Mouse (Mus musculus) monocyte, adult 2 months (primary cell): Measurements from ENCODE around the gene Gphb5.
"Not testable (repeated sequence)": the region's sequence is repeated elsewhere in the genome, so short reads cannot be mapped to it uniquely, and the experiment has no call there.

Source experiments
- DNase-seq, 2 experiments: peaks; one replicate each; pipeline ENCODE4 v3.0.0; 2022; ENCODE audit warnings: low spot score in 2 of 2, low read depth in 1 of 2

The Gphb5 gene

DNA sequence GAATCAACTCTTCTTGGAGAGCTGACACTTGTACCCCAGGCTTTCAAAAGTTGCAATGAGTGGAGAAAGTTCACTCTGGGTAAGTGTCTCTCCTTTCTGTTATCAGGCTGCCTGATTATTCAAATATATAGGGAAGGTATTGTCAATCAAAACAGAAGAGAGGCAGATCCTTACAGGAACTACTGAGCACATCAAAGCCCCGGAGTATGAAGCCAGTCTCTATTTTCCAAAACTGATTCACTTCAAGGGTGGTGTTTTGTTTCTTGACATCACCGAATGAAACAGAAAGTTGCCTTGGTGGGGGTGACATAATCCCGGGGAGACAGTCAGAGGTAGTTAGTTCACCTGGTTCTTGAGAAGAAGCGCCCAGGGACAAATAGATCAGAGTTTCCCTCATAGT, at the start of gene Gphb5:
Gene Gphb5, minus strand, starts transcription at position 101 of the 400 bp plus-strand sequence.
- DNase-seq: no peak

DNA sequence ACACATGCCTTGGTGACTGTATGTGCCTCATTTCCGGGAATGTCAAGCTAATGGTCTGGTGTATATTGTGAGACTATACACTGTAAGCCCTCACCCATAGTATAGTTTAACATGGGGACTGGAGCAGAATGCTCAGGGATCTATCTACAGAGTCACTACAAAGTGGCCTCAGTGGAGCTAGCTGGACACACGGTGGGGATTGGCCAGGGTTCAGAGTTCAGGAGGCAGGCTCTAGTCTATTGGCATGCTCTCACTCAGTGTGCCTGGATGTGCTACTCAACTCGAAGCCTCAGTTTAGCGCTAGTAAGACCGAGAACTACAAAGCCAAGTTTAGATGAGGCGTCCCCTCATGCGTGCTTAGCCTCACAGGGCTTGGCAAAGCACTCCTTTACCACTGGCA, 49.6 kb upstream of the Gphb5 start:
- no peak for DNase-seq

DNA sequence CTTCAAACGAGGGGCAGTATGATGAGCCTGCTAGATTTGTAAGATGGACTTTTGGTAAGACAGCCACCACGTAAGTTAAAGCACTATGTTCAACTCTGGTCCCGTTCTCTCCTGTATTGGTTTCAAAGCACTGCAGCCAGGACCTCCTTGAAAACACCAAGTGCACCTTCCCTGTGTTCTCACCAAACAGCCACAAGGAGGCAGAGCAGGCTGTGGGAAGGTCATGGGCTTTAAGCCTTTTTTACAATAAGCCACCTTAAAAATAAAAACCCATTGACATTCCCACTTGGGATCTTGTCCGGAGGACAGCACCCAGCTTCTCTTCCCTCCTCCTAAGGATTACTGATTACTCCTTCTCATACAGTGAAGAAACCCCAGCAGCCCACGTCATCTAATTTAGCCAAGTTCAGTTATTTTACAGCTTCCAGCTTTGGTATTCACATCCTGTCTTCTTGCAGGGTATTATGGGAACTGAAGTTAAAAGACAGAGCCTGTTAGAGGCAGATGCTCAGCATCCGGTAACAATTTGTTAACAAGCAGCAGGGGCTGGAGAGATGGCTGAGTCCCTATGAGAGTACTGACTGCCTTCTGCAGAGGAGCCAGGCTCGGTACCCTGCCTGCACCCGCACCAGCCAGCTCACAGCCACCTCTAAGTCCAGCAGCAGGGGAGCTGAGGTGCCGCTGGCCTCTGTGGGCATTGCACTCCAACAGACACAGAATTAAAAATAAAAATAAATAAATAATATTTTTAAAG, 47.6 kb upstream of the Gphb5 start:
- DNase-seq: no peak

- no peak for DNase-seq
Measured at GRCm38 (mm10) chr12:75460561-75460960, 44.0 kb upstream of the Gphb5 start.

DNA sequence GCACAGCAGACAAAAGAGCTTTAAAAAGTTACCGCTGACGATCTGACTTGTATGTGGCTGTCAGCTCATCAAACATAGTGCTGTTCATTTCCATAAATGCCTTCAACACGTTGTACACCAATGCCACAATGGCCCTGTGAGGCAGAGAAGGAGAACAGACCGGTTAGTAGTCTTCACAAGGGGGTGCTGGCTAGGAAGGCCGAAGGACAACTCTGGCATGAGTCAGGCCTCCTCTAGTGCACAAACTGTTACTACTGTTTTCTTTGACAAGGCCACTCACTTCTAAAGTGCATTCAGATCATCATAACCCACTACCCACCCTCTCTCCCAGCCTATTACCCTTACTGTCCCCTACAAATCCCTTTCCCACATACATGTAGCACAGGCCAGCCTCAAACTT, 43.1 kb upstream of the Gphb5 start:
- no peak for DNase-seq

DNA sequence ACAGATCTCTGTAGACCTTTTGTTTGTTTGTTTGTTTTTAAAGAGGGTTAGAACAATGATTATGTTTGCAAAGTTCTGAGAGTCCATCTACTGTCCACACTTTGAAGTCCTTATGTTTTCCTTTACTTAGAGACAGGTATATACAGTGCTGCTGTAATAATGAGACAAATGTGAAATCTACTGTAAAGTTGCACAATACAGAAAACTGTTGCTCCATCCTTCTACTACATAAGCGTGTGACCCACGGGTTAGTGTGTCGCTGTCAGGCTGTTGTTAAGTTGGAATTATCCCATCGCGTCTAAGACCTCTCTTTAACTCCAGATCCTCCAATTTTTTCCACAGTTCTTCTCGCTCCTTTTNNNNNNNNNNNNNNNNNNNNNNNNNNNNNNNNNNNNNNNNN, 36.9 kb upstream of the Gphb5 start:
- DNase-seq: no peak

- no peak for DNase-seq
Measured at GRCm38 (mm10) chr12:75453027-75453426, 36.4 kb upstream of the Gphb5 start.

DNA sequence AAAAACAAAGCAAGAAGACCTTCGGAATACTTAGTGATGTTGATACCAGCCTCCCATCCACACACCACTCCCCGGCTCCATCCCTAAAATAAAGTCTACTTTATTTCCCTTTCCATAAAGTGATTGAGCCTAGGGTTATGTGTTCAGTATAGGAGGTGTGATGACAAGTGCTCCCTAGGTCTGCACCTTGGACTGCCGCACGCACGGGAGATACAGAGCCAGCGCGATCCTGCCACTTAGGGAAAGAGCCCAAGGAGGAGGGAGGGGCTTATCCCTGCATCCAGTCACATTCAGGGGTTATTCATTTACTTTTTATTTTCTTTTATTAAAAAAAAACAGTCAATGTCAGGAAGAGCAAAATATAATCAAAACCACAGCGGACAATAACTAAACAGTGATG, 34.0 kb upstream of the Gphb5 start:
- DNase-seq: no peak

DNA sequence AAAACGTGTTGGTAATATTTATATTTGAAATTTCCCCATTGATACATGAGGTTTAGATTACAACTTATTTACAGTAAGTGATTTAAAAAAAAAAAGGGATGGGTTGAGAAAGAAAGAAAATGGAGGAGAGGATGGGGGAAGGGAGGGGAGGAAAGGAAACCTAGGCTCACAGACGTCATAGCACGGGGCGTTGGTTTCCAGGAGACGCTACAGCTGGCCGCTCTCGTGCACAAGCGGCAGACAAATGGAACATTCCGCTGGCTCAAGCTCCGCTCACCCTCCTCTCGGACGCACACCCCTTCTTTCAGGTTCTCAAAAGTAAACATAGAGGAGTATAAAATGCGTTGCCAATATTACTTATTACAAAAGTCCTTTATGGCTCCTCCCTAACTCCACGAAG, 33.4 kb upstream of the Gphb5 start:
- DNase-seq: no peak

- DNase-seq: no peak
Measured at GRCm38 (mm10) chr12:75449475-75449966, 32.9 kb upstream of the Gphb5 start.

GRCm38 (mm10) chr12:75448921-75449320, 32.3 kb upstream of the Gphb5 start:
- DNase-seq: peak; percentile 42 to 45

DNA sequence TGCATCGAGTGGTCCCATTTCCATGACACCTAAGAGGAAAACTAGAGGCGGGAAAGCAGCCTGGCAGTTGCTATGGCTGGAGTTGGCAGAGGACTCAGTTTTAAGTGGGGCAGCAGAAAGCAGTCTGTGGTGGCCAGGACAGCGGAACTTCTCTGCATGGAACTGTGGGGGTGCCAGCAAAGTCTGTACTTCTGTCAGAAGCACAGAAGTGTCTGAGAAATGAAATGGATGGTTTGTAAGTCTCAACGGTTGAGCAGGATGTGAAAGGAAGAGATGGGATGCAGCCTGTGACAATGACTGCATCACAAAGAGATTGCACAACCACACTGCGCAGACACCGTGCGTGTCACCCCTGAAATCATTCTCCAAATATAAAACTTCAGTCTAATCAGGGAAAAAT, 29.7 kb upstream of the Gphb5 start:
- DNase-seq: no peak

- not testable (repeated sequence) for DNase-seq
Measured at GRCm38 (mm10) chr12:75432400-75432799, 15.8 kb upstream of the Gphb5 start.

DNA sequence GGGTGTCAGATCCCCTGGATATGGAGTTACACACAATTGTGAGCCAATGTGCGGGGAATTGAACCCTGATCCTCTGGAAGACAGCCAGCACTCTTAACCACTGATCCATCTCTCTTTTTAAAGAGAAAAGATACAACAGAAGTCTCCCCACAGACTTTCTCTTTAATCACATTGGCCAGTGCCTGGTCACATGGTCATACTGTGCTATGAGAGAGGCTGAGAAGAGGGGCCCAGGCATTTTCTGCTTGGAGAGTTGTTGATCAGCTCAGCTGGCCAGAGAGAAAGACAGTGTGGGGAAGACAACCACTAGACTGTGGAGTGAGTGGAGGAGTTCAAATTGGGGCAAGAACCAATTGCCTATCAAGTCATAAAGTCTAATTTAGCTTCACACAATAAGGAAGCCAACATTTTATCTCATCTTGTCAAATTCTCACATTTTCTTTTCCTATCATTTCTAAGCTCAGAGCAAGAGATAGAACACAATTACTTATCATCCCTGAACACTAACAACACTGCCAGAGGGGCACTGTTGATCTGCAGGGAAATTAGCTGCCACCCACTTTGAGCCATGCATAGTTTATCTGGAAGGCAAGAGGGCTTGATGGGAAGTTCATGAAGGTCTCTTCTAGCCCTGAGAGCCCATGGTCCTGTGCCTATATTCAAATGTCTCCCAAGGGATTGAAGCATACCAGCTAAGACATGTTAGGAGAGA, 13.3 kb upstream of the Gphb5 start:
- DNase-seq: no peak

DNA sequence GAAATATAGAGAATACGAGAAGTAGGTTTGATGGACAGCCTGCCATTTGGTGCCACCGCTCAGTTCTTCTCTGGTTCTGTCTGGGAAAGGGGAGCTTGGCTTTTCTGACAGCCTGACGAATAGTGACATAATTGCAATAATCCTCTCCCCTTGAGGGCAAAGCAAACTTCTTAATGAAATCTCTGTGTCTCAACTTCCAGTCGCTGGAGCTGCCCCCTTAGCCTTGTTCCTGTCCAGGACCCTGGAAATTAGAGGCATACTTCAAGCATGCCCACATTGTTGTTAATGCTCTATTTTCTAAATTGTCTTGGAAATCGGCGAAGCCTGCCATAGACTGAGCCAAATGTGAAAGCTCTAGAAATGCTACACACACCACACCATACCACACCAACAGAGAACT, 12.1 kb upstream of the Gphb5 start:
- no peak for DNase-seq

- DNase-seq: no peak
Measured at GRCm38 (mm10) chr12:75425882-75426281, 9.3 kb upstream of the Gphb5 start.

DNA sequence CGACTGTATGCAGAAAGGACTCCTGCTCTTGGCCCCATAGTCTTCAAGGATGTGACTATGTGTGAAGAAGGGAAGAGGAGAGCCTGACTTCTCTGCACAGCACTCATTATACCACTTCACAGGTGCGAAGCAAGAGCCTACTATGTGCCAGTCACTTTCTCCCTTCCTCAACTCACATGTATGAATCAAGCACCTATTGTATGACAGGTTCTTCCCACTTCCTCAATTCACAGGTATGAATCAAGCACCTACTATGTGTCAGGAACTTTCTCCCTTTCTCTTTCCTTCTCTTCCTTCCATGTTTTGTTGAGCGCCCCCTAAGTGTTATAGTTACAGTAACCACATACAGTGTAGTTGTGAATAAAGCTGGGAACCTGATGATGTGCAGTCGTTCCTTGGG, 8.2 kb upstream of the Gphb5 start:
- DNase-seq: no peak

- DNase-seq: no peak
Measured at GRCm38 (mm10) chr12:75424359-75424758, 7.8 kb upstream of the Gphb5 start.

DNA sequence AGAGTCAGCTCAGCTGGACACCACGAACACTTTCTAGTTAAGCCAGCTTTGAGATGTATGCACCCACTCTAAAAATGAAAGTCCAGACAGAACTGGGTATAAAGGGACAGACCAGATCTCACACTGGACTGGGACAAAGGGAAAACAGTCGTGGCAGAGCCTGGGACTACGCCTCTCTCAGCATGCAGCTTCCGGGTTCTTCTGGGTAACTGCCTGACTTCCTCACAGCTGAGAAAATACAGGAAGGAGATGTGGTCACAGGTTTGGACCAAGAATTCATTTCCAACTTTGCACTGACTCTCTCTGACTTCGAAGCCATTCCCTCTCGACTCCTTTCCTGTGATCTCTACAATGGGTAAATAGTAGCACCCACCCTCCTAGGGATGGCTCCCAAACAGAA, 1.6 kb downstream of the Gphb5 start:
- DNase-seq: no peak

GRCm38 (mm10) chr12:75412964-75413363, 3.6 kb downstream of the Gphb5 start:
- no peak for DNase-seq

DNA sequence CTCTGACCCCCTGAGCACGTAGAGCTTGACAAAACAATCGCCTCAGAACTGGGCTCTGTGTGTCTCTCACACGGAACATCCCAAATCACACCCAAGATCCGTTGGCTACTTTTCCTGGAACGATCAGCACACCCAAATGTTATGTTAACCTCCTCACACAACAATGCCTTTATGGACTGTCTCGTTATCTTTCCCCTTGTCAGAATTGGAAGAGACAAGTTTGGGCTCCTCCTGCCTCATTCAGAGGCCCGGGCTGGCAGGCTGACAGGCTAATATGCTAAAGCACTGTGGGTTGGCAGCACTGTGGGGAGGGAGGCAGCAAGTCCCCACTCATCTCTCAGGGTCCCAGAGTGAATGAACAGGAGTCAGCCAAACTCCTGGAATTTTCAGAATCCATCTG, 19.5 kb downstream of the Gphb5 start:
- DNase-seq: no peak

- DNase-seq: no peak
Measured at GRCm38 (mm10) chr12:75396616-75397015, 20.0 kb downstream of the Gphb5 start.
